8 mouse cellular contexts compared by ENCODE assay signal in genomic region chr12:58213451-58214288, GRCm38 (mm10). TPM values are rescaled to one million over a fixed set of nuclear protein-coding genes. Genes with fewer than 3 reads are reported as not detected.
DNase-seq lines count a peak whose midpoint lies in the region; ATAC-seq and TF ChIP-seq lines count a peak whose summit lies in the region.

No protein-coding gene starts in this region.

- peak; percentile 65 for ATAC-seq in forebrain, embryonic 12.5 days (ENCODE audit: low FRiP score)
- ATAC-seq in hindbrain, embryonic 16.5 days = peak; percentile 50
- no peak for ATAC-seq in limb, embryonic 15.5 days (ENCODE audit: insufficient number of reproducible peaks, low FRiP score, low TSS enrichment, low read depth)
- ATAC-seq in midbrain, postnatal 0 days (ENCODE audit: low FRiP score) = peak; percentile 42

- peaks cover 64% of the 10 kb centered on the region for H3K27me3 ChIP-seq in forebrain, embryonic 12.5 days
- peaks cover 3% of the 10 kb centered on the region for H3K27me3 ChIP-seq in hindbrain, embryonic 16.5 days (replicated peaks; ENCODE audit: control insufficient read depth, insufficient read depth, low read length)
- H3K27me3 ChIP-seq in limb, embryonic 15.5 days = peaks cover 38% of the 10 kb centered on the region
- no peaks in the 10 kb centered on the region for H3K27me3 ChIP-seq in midbrain, postnatal 0 days (ENCODE audit: insufficient read depth, low read length)

- DNase-seq in layer of hippocampus, adult 11-12 months (ENCODE audit: low spot score) = peak; percentile 33
- DNase-seq in layer of hippocampus, adult 9-11 months = no peak
- peak; percentile 20 for DNase-seq in midbrain, postnatal 0 days (ENCODE audit: low spot score)
- DNase-seq in cerebellum, postnatal 36 days = no peak
- no peak for DNase-seq in testis, postnatal 14 days (ENCODE audit: low spot score)

- TF ChIP-seq CTCF in midbrain, postnatal 0 days (IDR thresholded peaks at IDR 0.05) = no peak

- H3K4me1 ChIP-seq in forebrain, embryonic 12.5 days = peaks cover 26% of the 10 kb centered on the region
- H3K4me1 ChIP-seq in hindbrain, embryonic 16.5 days (ENCODE audit: control insufficient read depth, insufficient read depth, low read depth, low read length) = peaks cover 23% of the 10 kb centered on the region
- H3K4me1 ChIP-seq in limb, embryonic 15.5 days = peaks cover 33% of the 10 kb centered on the region
- H3K4me1 ChIP-seq in midbrain, postnatal 0 days (ENCODE audit: insufficient read depth, low read length) = peaks cover 4% of the 10 kb centered on the region

- H3K9me3 ChIP-seq in forebrain, embryonic 12.5 days = no peaks in the 10 kb centered on the region
- no peaks in the 10 kb centered on the region for H3K9me3 ChIP-seq in hindbrain, embryonic 16.5 days (ENCODE audit: control insufficient read depth, low read length)
- no peaks in the 10 kb centered on the region for H3K9me3 ChIP-seq in limb, embryonic 15.5 days
- no peaks in the 10 kb centered on the region for H3K9me3 ChIP-seq in midbrain, postnatal 0 days (ENCODE audit: low read length)

- no peaks in the 10 kb centered on the region for H3K36me3 ChIP-seq in forebrain, embryonic 12.5 days (replicated peaks)
- H3K36me3 ChIP-seq in hindbrain, embryonic 16.5 days (ENCODE audit: control insufficient read depth, insufficient read depth, low read length) = no peaks in the 10 kb centered on the region
- no peaks in the 10 kb centered on the region for H3K36me3 ChIP-seq in limb, embryonic 15.5 days
- no peaks in the 10 kb centered on the region for H3K36me3 ChIP-seq in midbrain, postnatal 0 days (ENCODE audit: insufficient read depth, low read length)

- peak overlapping the region; percentile 17; the same call in 1 of the 2 replicates for H3K9ac ChIP-seq in forebrain, embryonic 12.5 days
- peak overlapping the region; percentile 78 for H3K9ac ChIP-seq in hindbrain, embryonic 16.5 days (ENCODE audit: low read depth, low read length)
- H3K9ac ChIP-seq in limb, embryonic 15.5 days = 0 out of 2 replicates have a peak overlapping the region, but pooled peaks have one; percentile 14
- peak overlapping the region; percentile 51 for H3K9ac ChIP-seq in midbrain, postnatal 0 days (replicated peaks; ENCODE audit: low read length, poor library complexity, severe bottlenecking)

- no peak overlapping the region for H3K27ac ChIP-seq in forebrain, embryonic 12.5 days
- peak overlapping the region; percentile 46; the same call in 1 of the 2 replicates for H3K27ac ChIP-seq in hindbrain, embryonic 16.5 days (ENCODE audit: low read depth, low read length)
- H3K27ac ChIP-seq in limb, embryonic 15.5 days = no peak overlapping the region
- no peak overlapping the region for H3K27ac ChIP-seq in midbrain, postnatal 0 days (ENCODE audit: low read depth, low read length)

- peak overlapping the region; percentile 89 for H3K4me2 ChIP-seq in forebrain, embryonic 12.5 days
- H3K4me2 ChIP-seq in hindbrain, embryonic 16.5 days (ENCODE audit: low read length) = peak overlapping the region; percentile 94
- H3K4me2 ChIP-seq in limb, embryonic 15.5 days = peak overlapping the region; percentile 90
- peak overlapping the region; percentile 92 for H3K4me2 ChIP-seq in midbrain, postnatal 0 days (ENCODE audit: low read depth, low read length, poor library complexity, severe bottlenecking)

- WGBS in forebrain, embryonic 12.5 days = under 1% methylated on average over 38 of the region's 40 CpGs
- WGBS in hindbrain, embryonic 16.5 days = under 1% methylated on average over 38 of the region's 40 CpGs
- 1% methylated on average over 39 of the region's 40 CpGs for WGBS in limb, embryonic 15.5 days
- under 1% methylated on average over 39 of the region's 40 CpGs for WGBS in midbrain, postnatal 0 days

- H3K4me3 ChIP-seq in forebrain, embryonic 12.5 days (replicated peaks) = peak overlapping the region; percentile 50
- H3K4me3 ChIP-seq in hindbrain, embryonic 16.5 days (ENCODE audit: low read length) = peak overlapping the region; percentile 66
- H3K4me3 ChIP-seq in limb, embryonic 15.5 days = peak overlapping the region; percentile 43
- H3K4me3 ChIP-seq in midbrain, postnatal 0 days (ENCODE audit: low read depth, low read length) = peak overlapping the region; percentile 68

RNA-seq across cellular contexts. Expression of gene Sstr1, which starts 2.1 kb away (rescaled TPM):
- polyA plus RNA-seq in forebrain, embryonic 12.5 days (2016; fragmentation: Nextera tagmentation; extraction: Ambion mirVana) = 1.9 and 2.4 TPM in 2 replicates
- 21.5 and 23.7 TPM in 2 replicates for polyA plus RNA-seq in hindbrain, embryonic 16.5 days (2015; fragmentation: Nextera tagmentation; extraction: Ambion mirVana)
- polyA plus RNA-seq in limb, embryonic 15.5 days (2015; fragmentation: Nextera tagmentation; extraction: Ambion mirVana) = 2.0 and 2.7 TPM in 2 replicates
- total RNA-seq in midbrain, postnatal 0 days (2014; rRNA removed) = 39.9 and 49.7 TPM in 2 replicates
- 13.4 and 17.3 TPM in 2 replicates for polyA plus RNA-seq in midbrain, postnatal 0 days (2015; fragmentation: Nextera tagmentation; extraction: Ambion mirVana)

RNA-seq across cellular contexts. Expression of gene Clec14a, which starts 55.4 kb away (rescaled TPM):
- 4.6 and 5.5 TPM in 2 replicates for polyA plus RNA-seq in forebrain, embryonic 12.5 days (2016; fragmentation: Nextera tagmentation; extraction: Ambion mirVana)
- 6.8 and 8.3 TPM in 2 replicates for polyA plus RNA-seq in hindbrain, embryonic 16.5 days (2015; fragmentation: Nextera tagmentation; extraction: Ambion mirVana)
- polyA plus RNA-seq in limb, embryonic 15.5 days (2015; fragmentation: Nextera tagmentation; extraction: Ambion mirVana) = 20.5 and 22.1 TPM in 2 replicates
- 6.0 and 8.7 TPM in 2 replicates for total RNA-seq in midbrain, postnatal 0 days (2014; rRNA removed)
- 6.5 TPM in 2 replicates for polyA plus RNA-seq in midbrain, postnatal 0 days (2015; fragmentation: Nextera tagmentation; extraction: Ambion mirVana)

Comparison
In these comparisons a context has a peak if more than half of its experiments do, and no peak if none do; other contexts are left out.
1. DNase-seq: peak in layer of hippocampus, adult 11-12 months (single experiment) and midbrain, postnatal 0 days (single experiment); none in layer of hippocampus, adult 9-11 months (single experiment), cerebellum, postnatal 36 days (0 of 2) and testis, postnatal 14 days (single experiment).
2. H3K9ac ChIP-seq: peak in every context shown above with its lines; median percentile 78 in hindbrain, embryonic 16.5 days; 51 in midbrain, postnatal 0 days; 17 in forebrain, embryonic 12.5 days; 14 in limb, embryonic 15.5 days.
3. Peak in every context shown above with its lines, with median percentiles within 50 percentile points of each other: H3K4me2 ChIP-seq and H3K4me3 ChIP-seq.